Mouse (Mus musculus) bone marrow, adult 2 months (tissue): ENCODE data around the gene Lgmn.

Experiments used
- CTCF ChIP-seq: fragments of 200-500 bp; IDR thresholded peaks from 2 replicates; pipeline ENCODE4 v1.5.1; 2011; ENCODE audit warnings: low read length, control low read depth; ENCODE audit not compliant: control insufficient read depth, insufficient read depth
- POLR2A ChIP-seq: fragments of 200-500 bp; IDR thresholded peaks from 2 replicates; pipeline ENCODE4 v1.6.1; 2011; ENCODE audit warnings: low read depth, mild to moderate bottlenecking, control low read depth, low read length, borderline replicate concordance; ENCODE audit not compliant: control insufficient read depth

GRCm38 (mm10) chr12:102370931-102371500, 68.6 kb downstream of the Lgmn start:
- TF ChIP-seq CTCF (no peak), POLR2A (no peak)
